Comparison of ENCODE assay signal across 12 mouse cellular contexts in the genomic region with DNA sequence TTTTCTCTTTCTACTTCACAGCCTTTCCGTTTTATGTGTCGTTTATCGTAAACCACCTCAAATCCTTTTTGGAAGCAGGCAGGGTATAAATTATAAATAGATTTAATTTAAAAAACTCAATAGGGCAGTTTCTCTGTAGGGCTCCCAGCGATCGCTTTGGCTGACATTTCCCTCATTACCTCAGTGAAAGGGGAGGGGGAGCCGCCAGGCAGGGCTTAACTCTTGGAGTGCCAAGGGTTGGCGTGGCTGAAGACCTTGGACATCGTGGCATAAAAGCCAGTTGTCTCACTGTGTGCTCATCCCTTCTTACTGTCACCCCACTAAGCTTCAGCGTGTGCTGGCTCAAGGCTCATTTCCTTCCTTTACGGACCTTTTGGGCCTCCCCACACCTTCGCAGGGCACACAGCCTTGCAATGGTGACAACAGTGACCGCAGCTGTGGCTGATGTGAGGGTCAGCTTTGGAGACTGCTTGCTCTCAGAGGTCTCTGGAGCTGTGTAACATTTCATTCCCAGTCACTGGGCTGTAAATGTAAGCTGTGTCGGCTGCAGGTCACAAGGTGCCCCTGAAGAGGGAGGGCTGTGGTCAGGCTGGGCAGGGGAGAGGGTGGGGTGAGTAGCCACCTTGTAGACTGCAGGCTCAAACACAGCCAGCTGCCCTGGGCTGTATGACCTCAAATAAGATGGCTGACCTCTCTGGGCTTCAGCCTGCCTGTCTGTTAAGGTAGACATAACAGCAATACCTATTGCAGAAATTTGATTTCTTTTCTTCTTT.
DNase-seq lines count a peak whose midpoint lies in the region; ATAC-seq lines count a peak whose summit lies in the region.
"Had no signal": no experiment of that assay in that cellular context is flagged by ENCODE, and none has a peak within 500 bp of the region (broad histone marks: within the 10 kb centered on the region; RNA-seq: fewer than 3 reads in every experiment).

No protein-coding gene starts in this region.

- no peak overlapping the region for H3K27ac ChIP-seq in embryonic facial prominence, embryonic 14.5 days (replicated peaks; ENCODE audit: low read depth, low read length)
- peak overlapping the region; percentile 74 for H3K27ac ChIP-seq in midbrain, embryonic 10.5 days (replicated peaks)

- H3K9ac ChIP-seq in embryonic facial prominence, embryonic 14.5 days (ENCODE audit: low read depth, low read length), result no peak overlapping the region
- H3K9ac ChIP-seq: liver, postnatal 0 days had no signal

- DNase-seq in embryo, embryonic 10.5 days (ENCODE audit: low spot score), result peak; percentile 53
- no peak for DNase-seq in embryonic facial prominence, embryonic 14.5 days (ENCODE audit: low spot score)
- DNase-seq in kidney, adult 18-20 months, result peak; percentile 22
- DNase-seq in midbrain, embryonic 10.5 days (ENCODE audit: low spot score), result no peak
- DNase-seq in layer of hippocampus, adult 9-11 months, result no peak
- no peak for DNase-seq in right cerebral cortex, postnatal 4 days
- no peak for DNase-seq in gastrocnemius, adult 18-20 months (ENCODE audit: low spot score)
- DNase-seq in layer of hippocampus, adult 8-10 months (ENCODE audit: low spot score in 2 of 2), result no peak
- DNase-seq: cerebellum, postnatal 36 days; gastrocnemius, postnatal 36 days; liver, postnatal 0 days had no signal

- H3K4me1 ChIP-seq in embryonic facial prominence, embryonic 14.5 days (ENCODE audit: control insufficient read depth, insufficient read depth, low read length), result peaks cover 4% of the 10 kb centered on the region; the same call in 1 of the 2 replicates
- peaks cover 29% of the 10 kb centered on the region for H3K4me1 ChIP-seq in midbrain, embryonic 10.5 days

- no peak overlapping the region for H3K4me2 ChIP-seq in embryonic facial prominence, embryonic 14.5 days (ENCODE audit: low read depth, low read length)

- H3K9me3 ChIP-seq in embryonic facial prominence, embryonic 14.5 days (ENCODE audit: control insufficient read depth, low read length), result no peaks in the 10 kb centered on the region
- no peaks in the 10 kb centered on the region for H3K9me3 ChIP-seq in midbrain, embryonic 10.5 days (replicated peaks)

- no peaks in the 10 kb centered on the region for H3K27me3 ChIP-seq in embryonic facial prominence, embryonic 14.5 days (replicated peaks; ENCODE audit: control insufficient read depth, insufficient read depth, low read length)
- H3K27me3 ChIP-seq in midbrain, embryonic 10.5 days (ENCODE audit: low read depth, poor library complexity, severe bottlenecking), result no peaks in the 10 kb centered on the region

- ATAC-seq in embryonic facial prominence, embryonic 14.5 days (ENCODE audit: low read depth), result peak; percentile 65; the same call in 1 of the 2 replicates
- ATAC-seq: liver, postnatal 0 days had no signal

- WGBS in embryonic facial prominence, embryonic 14.5 days, result 36% methylated on average over 13 of the region's 13 CpGs
- 52% methylated on average over 13 of the region's 13 CpGs for WGBS in midbrain, embryonic 10.5 days

- no peak overlapping the region for H3K4me3 ChIP-seq in embryonic facial prominence, embryonic 14.5 days (ENCODE audit: low read depth, low read length)
- H3K4me3 ChIP-seq in midbrain, embryonic 10.5 days, result no peak overlapping the region
- H3K4me3 ChIP-seq: myocyte had no signal

- no peaks in the 10 kb centered on the region for H3K36me3 ChIP-seq in embryonic facial prominence, embryonic 14.5 days (ENCODE audit: control insufficient read depth, insufficient read depth, low read length)
- H3K36me3 ChIP-seq in midbrain, embryonic 10.5 days, result no peaks in the 10 kb centered on the region

Comparison
In these comparisons a context has a peak if more than half of its experiments do, and no peak if none do; other contexts are left out.
1. DNase-seq: peak in embryo, embryonic 10.5 days (single experiment) and kidney, adult 18-20 months (single experiment); none in embryonic facial prominence, embryonic 14.5 days (single experiment), midbrain, embryonic 10.5 days (single experiment), layer of hippocampus, adult 9-11 months (single experiment), right cerebral cortex, postnatal 4 days (single experiment), gastrocnemius, adult 18-20 months (single experiment) and layer of hippocampus, adult 8-10 months (0 of 2).